Mouse (Mus musculus) midbrain, embryonic 10.5 days (tissue): Measurements from ENCODE around the gene Mgll. TPM values are rescaled to one million over a fixed set of nuclear protein-coding genes. Genes with fewer than 3 reads are reported as not detected.

Experiments used
- DNase-seq: peaks from one replicate; pipeline ENCODE4 v3.0.0-alpha.2; 2017; ENCODE audit warnings: low spot score
- H3K27ac ChIP-seq: fragments of 300-500 bp; sonication (generic); replicated peaks from 2 replicates; pipeline ENCODE4 v1.5.1; 2016; ENCODE audit warnings: mild to moderate bottlenecking
- H3K27me3 ChIP-seq: fragments of 300-500 bp; sonication (generic); 2 replicates; pipeline ENCODE4 v1.6.1; 2016; ENCODE audit warnings: low read depth, mild to moderate bottlenecking; ENCODE audit not compliant: poor library complexity, severe bottlenecking
- H3K36me3 ChIP-seq: fragments of 300-500 bp; sonication (generic); 2 replicates; pipeline ENCODE4 v1.6.1; 2016; ENCODE audit warnings: mild to moderate bottlenecking, moderate library complexity
- H3K4me1 ChIP-seq: fragments of 300-500 bp; sonication (generic); 2 replicates; pipeline ENCODE4 v1.6.1; 2016
- H3K4me3 ChIP-seq: fragments of 300-500 bp; sonication (generic); 2 replicates; pipeline ENCODE4 v1.5.1; 2016; ENCODE audit warnings: mild to moderate bottlenecking, moderate library complexity
- H3K9me3 ChIP-seq: fragments of 300-500 bp; sonication (generic); replicated peaks from 2 replicates; pipeline ENCODE4 v1.6.1; 2016; ENCODE audit warnings: mild to moderate bottlenecking
- WGBS: fragments of 180-500 bp; shearing (Covaris S2); methylation state at CpG from one replicate; pipeline ENCODE4 v1.1.7; 2016; 5-methylcytosine and 5-hydroxymethylcytosine counted together
- polyA plus RNA-seq: library from polyadenylated mRNA; unstranded; fragments of >200 nt; fragmentation: Nextera tagmentation; extraction: Ambion mirVana; gene quantifications from 2 replicates; pipeline ENCODE4 v1.2.1, GENCODE M21; 2016

Mgll gene
- 3.9 and 4.1 TPM in 2 replicates for polyA plus RNA-seq

GRCm38 (mm10) chr6:88724313-88725195 lies at the start of gene Mgll:
Gene Mgll, plus strand, starts transcription at chr6:88724412.
- H3K9me3 ChIP-seq: no peaks in the 10 kb centered on the region
- peak; percentile 62 for DNase-seq
- H3K4me3 ChIP-seq: peak within 1 kb of the TSS; percentile 78
- peaks cover 85% of the 10 kb centered on the region for H3K27me3 ChIP-seq
- no peaks in the 10 kb centered on the region for H3K36me3 ChIP-seq
- H3K27ac ChIP-seq: peak within 1 kb of the TSS; percentile 77
- peaks cover 16% of the 10 kb centered on the region for H3K4me1 ChIP-seq
- WGBS: under 1% methylated on average over 103 of the region's 105 CpGs

DNA sequence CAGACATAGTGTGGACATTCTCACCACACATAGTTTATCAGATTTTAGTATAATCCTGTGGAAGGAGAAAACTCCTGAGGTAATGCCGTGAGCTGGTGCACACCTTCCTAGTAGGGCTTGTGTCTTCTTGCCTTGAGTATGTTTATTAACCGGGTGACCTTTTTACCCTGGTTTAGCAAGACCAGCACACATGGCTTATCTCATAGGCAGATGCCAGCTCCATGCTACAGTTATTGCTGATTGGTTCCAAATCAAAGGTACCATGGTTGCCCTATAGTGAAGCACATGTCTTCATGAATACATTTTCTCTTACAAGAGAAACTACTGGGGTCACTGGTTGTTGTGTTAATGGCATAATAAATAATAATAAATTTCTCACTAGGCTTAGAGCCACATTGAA lies 48.4 kb upstream of the Mgll start:
- H3K4me3 ChIP-seq: no peak overlapping the region
- no peaks in the 10 kb centered on the region for H3K9me3 ChIP-seq
- 90% methylated on average over 2 of the region's 2 CpGs for WGBS
- H3K27me3 ChIP-seq: no peaks in the 10 kb centered on the region
- DNase-seq: no peak
- H3K27ac ChIP-seq: no peak overlapping the region
- H3K36me3 ChIP-seq: no peaks in the 10 kb centered on the region
- no peaks in the 10 kb centered on the region for H3K4me1 ChIP-seq

DNA sequence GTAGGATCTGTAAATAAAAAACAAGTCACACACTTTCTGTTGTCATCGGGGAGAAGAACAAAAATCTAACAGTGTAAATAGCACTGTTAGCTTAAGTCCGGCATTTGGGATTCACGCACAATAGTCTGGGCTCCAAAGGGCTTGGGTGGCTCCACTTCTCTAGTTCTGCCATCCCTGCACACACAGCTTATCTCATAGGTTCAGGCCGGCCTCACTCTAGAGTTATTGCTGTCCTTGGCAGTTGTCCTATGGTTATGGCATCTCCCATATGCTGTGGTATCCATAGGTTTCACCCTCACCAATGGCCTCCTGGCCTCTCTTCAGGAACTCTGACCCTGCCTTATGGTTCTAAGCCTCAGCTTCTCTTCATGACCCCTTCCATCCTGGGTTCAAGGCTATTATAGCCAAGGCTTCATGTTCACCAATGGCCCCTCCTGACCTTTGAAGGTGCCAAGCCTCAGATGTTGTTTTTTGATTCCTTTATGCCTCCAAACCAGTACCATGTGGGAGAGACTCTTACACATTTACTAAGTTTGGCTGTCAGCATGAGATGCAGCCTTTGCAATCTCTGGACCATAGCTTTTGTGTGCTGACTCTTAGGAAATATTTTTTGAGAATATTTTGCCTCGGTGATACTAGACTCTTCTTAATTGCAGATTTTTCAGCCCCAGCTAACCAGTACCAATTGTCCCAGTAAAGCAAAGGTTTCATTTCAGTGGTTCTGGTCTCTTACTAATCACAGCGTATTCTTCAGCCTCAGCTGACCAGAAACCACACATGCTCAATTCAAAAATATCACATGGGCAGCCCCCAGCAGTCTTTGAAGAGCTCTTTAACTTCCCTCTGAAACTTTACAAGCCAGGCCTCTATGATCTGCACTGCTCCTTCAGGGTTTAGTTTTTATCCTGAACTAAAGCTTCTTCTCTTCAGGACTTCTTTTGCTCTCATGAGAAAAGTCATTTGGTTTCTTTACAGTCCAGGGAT lies 47.2 kb upstream of the Mgll start:
- Histone ChIP-seq H3K27me3 (no peaks in the 10 kb centered on the region), H3K9me3 (no peaks in the 10 kb centered on the region), H3K4me1 (no peaks in the 10 kb centered on the region), H3K4me3 (no peak overlapping the region), H3K36me3 (no peaks in the 10 kb centered on the region), H3K27ac (no peak overlapping the region)
- DNase-seq: no peak
- 86% methylated on average over 6 of the region's 6 CpGs for WGBS

DNA sequence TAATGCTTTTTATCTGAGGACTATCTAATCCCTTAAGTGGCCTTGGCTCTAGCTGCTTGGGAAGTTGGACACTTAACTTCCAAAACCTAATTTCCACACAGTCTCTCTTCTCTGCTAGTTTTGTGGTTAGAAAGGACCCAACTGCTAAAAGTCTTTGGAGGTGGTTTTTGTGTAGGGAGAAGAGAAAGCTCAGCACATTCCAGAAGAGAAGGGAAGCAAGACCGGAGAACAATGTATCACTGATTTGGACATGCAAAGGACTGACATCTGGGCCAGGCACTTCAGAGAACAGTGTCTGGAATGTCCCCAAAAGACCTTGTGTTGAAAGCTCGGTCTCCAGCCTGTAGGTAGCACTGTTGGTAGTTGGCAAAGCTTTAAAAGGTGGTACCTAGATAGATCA lies 46.5 kb upstream of the Mgll start:
- no peaks in the 10 kb centered on the region for H3K4me1 ChIP-seq
- H3K4me3 ChIP-seq: no peak overlapping the region
- H3K27me3 ChIP-seq: no peaks in the 10 kb centered on the region
- 70% methylated on average over 2 of the region's 2 CpGs for WGBS
- no peak for DNase-seq
- H3K9me3 ChIP-seq: no peaks in the 10 kb centered on the region
- H3K27ac ChIP-seq: no peak overlapping the region
- H3K36me3 ChIP-seq: no peaks in the 10 kb centered on the region

DNA sequence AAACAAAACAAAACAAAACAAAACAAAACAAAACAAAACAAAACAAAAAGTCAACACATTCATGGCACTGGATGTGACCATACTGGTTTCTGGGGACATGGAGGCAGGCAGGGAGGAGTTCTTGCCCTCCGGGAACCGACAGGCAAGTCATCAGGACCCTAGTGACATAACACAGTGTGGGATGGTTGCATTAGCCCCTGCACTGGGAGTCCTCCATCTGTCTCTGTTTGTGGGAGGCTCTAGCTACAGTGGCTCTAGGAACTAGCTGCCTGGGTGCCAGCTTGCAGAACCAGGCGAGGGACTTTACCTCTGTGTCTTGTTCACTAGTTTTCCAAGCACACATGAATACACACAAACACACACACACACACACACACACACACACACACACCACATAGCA lies 43.2 kb upstream of the Mgll start:
- Histone ChIP-seq H3K27ac (no peak overlapping the region), H3K9me3 (no peaks in the 10 kb centered on the region), H3K4me1 (no peaks in the 10 kb centered on the region; the same call in 1 of the 2 replicates), H3K4me3 (no peak overlapping the region), H3K27me3 (no peaks in the 10 kb centered on the region), H3K36me3 (no peaks in the 10 kb centered on the region)
- DNase-seq: no peak
- 90% methylated on average over 3 of the region's 3 CpGs for WGBS

DNA sequence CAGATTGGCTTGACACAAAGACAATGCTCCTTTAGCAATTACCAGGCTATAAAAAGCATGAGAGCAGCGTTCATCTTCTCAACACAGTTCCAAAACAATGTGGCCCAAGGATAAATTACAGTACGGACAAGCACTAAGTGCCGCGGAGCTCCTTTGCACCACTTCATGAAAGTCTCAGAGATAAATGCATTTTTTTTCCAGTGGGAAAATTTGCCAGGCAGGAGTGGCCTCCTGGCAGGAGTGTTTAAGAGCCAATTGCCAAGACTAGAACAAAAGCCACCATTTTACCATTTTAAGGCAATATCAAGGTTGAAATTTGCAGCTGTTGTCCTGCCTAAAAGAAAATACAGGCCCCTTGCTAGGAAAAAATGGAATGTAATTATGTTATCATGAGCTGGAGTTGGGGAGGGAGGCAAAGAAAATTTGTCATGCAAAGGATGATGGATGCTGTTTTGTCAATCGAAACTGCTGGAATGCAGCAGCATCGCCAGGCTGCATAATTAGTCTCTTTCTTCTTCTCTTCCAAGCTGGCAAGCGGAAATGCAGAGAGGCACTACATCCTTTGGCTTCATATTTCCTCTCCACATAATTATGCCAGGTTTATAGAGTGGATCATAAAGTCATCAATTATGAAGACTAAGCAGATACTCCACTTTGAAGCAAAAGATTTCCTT lies 40.7 kb upstream of the Mgll start:
- Histone ChIP-seq H3K27ac (no peak overlapping the region), H3K9me3 (no peaks in the 10 kb centered on the region), H3K4me3 (no peak overlapping the region), H3K4me1 (no peaks in the 10 kb centered on the region; the same call in 1 of the 2 replicates), H3K27me3 (no peaks in the 10 kb centered on the region), H3K36me3 (no peaks in the 10 kb centered on the region)
- no peak for DNase-seq
- whole genome bisulfite sequencing: 85% methylated on average over 7 of the region's 7 CpGs

- H3K4me3 ChIP-seq: no peak overlapping the region
- no peak for DNase-seq
Measured at GRCm38 (mm10) chr6:88688171-88688570, 36.0 kb upstream of the Mgll start.

GRCm38 (mm10) chr6:88688712-88689111 lies 35.5 kb upstream of the Mgll start:
- Histone ChIP-seq H3K27me3 (no peaks in the 10 kb centered on the region), H3K4me3 (no peak overlapping the region), H3K9me3 (no peaks in the 10 kb centered on the region), H3K36me3 (no peaks in the 10 kb centered on the region), H3K27ac (no peak overlapping the region), H3K4me1 (no peaks in the 10 kb centered on the region; the same call in 1 of the 2 replicates)
- WGBS: 87% methylated on average over 3 of the region's 3 CpGs
- DNase-seq: no peak

More at GRCm38 (mm10) chr6:88688171-88688570, 36.0 kb upstream of the Mgll start:
- Histone ChIP-seq H3K36me3 (no peaks in the 10 kb centered on the region), H3K9me3 (no peaks in the 10 kb centered on the region), H3K27me3 (no peaks in the 10 kb centered on the region), H3K4me1 (no peaks in the 10 kb centered on the region; the same call in 1 of the 2 replicates), H3K27ac (no peak overlapping the region)
- 94% methylated on average over 11 of the region's 11 CpGs for WGBS

- Histone ChIP-seq H3K27ac (no peak overlapping the region), H3K36me3 (no peaks in the 10 kb centered on the region), H3K9me3 (no peaks in the 10 kb centered on the region), H3K27me3 (no peaks in the 10 kb centered on the region), H3K4me3 (no peak overlapping the region), H3K4me1 (no peaks in the 10 kb centered on the region)
- DNase-seq: no peak
- 84% methylated on average over 3 of the region's 3 CpGs for WGBS
Measured at GRCm38 (mm10) chr6:88690211-88690610, 34.0 kb upstream of the Mgll start.

GRCm38 (mm10) chr6:88691361-88691760 lies 32.9 kb upstream of the Mgll start:
- 80% methylated on average over 2 of the region's 2 CpGs for WGBS
- Histone ChIP-seq H3K36me3 (no peaks in the 10 kb centered on the region), H3K4me3 (no peak overlapping the region)

DNA sequence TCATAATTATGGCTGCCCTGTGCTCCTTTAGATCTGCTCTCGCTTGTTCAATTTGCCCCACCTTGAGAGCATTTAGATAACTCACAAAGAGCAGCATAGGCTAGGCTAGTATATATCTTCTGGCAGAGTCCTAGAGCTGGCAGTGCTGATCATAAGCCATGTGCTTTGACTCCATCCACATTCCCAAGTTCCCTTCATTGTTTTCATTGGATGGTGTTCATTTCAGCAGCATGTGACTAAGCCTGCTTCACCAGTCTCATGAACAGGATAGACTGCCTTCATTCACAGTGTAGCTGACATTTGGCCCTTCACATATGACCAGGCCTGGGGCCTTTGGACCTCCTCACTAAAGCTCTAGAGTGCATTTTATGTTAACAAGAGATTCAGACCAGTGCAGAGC lies 21.3 kb upstream of the Mgll start:
- H3K9me3 ChIP-seq: no peaks in the 10 kb centered on the region
- no peaks in the 10 kb centered on the region for H3K36me3 ChIP-seq
- no peaks in the 10 kb centered on the region for H3K27me3 ChIP-seq
- H3K27ac ChIP-seq: no peak overlapping the region
- no peak overlapping the region for H3K4me3 ChIP-seq
- 87% methylated on average over 1 of the region's 1 CpGs for WGBS
- H3K4me1 ChIP-seq: no peaks in the 10 kb centered on the region
- DNase-seq: no peak

More at GRCm38 (mm10) chr6:88691361-88691760, 32.9 kb upstream of the Mgll start:
- no peaks in the 10 kb centered on the region for H3K4me1 ChIP-seq
- no peak for DNase-seq
- H3K9me3 ChIP-seq: no peaks in the 10 kb centered on the region
- no peak overlapping the region for H3K27ac ChIP-seq
- no peaks in the 10 kb centered on the region for H3K27me3 ChIP-seq

DNA sequence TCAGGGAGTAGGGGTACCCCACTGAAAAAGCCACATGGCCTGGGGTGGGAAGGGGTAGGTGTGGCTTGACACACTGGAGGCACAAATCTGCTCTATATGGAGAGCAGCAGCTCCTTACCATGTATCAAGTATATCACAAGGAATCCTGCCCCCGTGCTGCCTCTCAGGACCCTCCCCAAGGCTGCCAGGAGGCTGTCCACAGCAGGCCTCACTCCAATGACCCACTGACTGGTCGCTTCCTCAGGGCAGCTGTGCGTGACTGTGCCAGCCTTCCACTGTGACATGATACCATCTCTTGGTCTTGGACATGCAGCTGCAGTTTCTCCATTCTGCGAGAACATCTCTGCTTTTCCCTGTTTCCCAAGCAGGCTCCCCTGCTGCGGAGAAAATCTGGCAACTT lies 20.5 kb upstream of the Mgll start:
- no peaks in the 10 kb centered on the region for H3K9me3 ChIP-seq
- no peaks in the 10 kb centered on the region for H3K36me3 ChIP-seq
- DNase-seq: no peak
- no peak overlapping the region for H3K4me3 ChIP-seq
- WGBS: 87% methylated on average over 5 of the region's 5 CpGs
- no peaks in the 10 kb centered on the region for H3K27me3 ChIP-seq
- H3K4me1 ChIP-seq: no peaks in the 10 kb centered on the region
- no peak overlapping the region for H3K27ac ChIP-seq
